Mouse (Mus musculus) bone marrow, adult 2 months (tissue): ENCODE measurements around the gene Nav1.

Experiments used
- CTCF ChIP-seq: fragments of 200-500 bp; IDR thresholded peaks from 2 replicates; pipeline ENCODE4 v1.5.1; 2011; ENCODE audit warnings: low read length, control low read depth; ENCODE audit not compliant: control insufficient read depth, insufficient read depth
- POLR2A ChIP-seq: fragments of 200-500 bp; IDR thresholded peaks from 2 replicates; pipeline ENCODE4 v1.6.1; 2011; ENCODE audit warnings: low read depth, mild to moderate bottlenecking, control low read depth, low read length, borderline replicate concordance; ENCODE audit not compliant: control insufficient read depth

- TF ChIP-seq CTCF (no peak), POLR2A (no peak)
Measured at GRCm38 (mm10) chr1:135408973-135409372, 198.1 kb downstream of the Nav1 start.
